Mouse (Mus musculus): ENCODE data around the gene Suclg2.

The Suclg2 gene

GRCm38 (mm10) chr6:95718031-95718968, at the start of gene Suclg2:
Suclg2 (minus strand) TSS chr6:95718800.
- DNase-seq (ENCODE audit: low read depth, low spot score) = peak; percentile 89

- DNase-seq (ENCODE audit: low read depth, low spot score) = no peak
Observed at GRCm38 (mm10) chr6:95766566-95766965, 48.0 kb upstream of the Suclg2 start.

DNA sequence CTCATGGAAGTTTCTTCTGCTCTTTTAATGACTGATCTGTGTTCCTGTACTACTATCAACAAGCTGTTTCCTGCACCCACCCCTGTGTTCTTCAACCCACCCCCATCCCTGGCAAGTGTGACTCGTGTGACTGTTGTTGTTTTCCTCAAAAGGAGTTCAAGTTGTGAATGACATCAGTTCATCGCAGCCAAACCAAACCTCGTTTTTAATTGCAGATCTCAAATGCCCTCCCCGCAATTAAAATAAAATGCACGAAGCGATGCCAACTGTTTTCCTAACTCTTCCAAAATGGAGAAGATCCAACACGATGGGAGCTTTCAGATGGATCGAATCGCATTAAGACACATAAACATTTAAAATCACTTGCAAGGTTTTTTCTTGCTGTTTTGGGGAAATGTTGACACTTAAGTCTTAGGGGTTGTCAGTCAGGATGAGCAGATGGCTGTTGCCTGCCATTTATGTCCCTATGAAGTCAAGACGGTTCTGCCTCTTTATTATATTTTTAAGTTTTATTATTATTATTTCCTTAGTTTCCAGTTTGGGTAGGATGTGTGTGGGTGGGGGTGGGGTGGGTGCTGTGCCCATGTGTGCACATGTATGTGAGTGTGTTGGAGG, 41.1 kb upstream of the Suclg2 start:
- no peak for DNase-seq (ENCODE audit: low read depth, low spot score)

DNA sequence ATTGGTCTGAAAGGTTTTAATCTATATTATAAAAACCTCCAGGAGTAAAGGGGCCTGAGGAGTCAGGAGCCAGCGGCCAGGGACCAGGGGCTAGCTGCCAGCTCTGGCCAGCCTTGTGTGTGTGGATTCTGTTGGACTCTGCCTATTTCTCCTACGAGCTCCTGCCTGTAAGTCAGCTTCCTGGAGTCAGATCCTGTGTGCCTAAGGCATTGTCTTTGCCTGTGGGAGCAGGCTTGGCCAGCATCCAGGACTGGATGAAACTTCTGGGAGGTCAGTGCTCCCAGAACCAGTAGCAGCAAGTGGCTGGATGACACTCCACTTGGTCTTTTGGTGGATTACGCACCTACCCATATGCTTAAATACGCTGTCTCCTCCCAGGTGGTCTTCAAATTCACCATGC, 23.8 kb upstream of the Suclg2 start:
- DNase-seq (ENCODE audit: low read depth, low spot score) = no peak

DNA sequence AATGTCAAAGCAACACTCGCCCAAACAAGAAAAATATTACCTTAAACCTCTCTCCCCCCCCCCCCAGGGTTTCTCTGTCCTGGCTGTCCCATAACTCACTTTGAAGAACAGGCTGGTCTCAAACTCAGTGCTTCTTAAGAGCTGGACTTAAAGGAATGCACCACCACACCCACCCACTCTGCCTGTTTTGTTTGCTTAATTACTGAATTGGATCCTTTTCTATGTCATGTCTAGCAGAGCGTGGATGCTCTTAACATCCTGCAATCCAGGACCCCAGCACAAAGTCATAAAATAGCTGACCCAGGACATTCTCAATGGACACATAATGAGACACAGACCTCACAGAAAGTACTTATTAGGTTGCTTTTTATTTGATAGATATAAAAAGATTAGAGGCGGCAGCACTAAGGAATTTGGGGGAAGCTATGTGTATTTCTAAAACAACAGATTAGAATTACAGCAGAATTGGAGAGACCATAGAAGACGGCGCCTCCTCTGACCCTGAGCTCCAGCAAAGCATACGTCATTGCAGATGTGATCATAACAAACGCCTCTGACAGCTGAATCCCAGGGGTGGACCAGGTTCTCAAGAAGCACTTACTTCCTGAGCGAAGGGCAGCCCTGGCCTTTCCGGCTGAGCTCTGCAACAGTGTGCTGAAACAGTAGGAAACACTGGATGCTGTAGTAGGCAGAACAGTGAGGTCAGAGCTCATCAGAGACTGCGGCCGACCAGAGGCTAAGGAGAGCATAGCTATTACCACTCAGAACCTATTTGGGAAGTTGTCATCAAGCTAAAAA, 13.2 kb upstream of the Suclg2 start:
- peak; percentile 62 for DNase-seq (ENCODE audit: low read depth, low spot score)

DNA sequence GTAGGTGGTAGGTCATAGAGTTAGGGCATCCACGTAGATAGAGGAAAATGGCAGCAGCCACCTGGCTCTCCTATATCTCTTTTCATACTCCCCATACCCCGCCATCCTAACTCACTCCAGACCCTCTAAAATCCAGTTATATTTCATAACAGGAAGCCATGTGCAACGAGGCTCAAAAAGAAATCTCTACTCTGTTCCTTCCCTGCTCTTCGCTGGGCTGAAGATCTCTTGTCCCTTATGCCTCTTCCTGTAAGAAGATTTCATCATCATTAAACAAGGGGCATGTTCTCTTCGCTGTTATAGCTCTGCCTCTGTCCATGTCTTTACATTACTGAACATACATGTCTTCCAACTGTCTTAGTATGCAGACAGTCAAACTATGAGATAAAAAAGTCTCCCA, 10.8 kb upstream of the Suclg2 start:
- DNase-seq (ENCODE audit: low read depth, low spot score) = no peak

DNA sequence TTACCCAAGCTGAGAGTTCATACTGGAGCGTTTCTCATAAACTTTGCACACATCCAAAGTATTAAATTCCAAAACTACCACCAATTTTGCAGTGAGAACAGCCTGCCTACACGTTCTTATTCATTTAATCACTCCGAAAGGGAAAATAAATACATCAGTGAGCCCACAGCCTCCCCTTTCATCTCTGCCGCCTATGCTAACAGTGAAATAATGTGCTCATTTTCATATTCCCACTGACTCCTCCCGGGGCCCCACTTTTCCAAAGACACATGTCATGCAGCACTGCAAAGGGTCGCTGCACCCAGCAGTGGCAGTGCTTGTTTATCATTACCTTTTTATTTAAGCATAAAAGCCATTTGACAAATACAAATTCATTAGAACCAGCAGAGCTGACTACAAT, 6.7 kb upstream of the Suclg2 start:
- DNase-seq (ENCODE audit: low read depth, low spot score) = no peak

- no peak for DNase-seq (ENCODE audit: low read depth, low spot score)
Observed at GRCm38 (mm10) chr6:95723361-95723760, 4.8 kb upstream of the Suclg2 start.

DNA sequence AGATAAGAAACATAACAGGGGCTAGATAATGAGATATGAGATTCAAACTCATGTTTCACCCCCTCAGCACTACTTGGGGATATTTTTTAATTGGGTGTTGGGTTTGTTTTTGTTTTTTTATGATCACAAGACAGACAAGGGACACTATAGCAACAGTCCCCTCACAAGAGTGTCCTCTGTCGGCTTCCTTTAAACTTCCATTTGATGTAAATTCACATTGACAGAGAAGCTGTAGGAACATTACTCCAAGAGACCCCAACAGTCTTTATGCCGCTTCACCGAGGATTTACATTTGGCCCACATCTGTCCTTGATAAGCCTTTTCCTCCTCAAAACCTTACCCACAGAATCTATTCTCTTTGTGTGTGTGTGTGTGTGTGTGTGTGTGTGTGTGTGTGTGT, 1.2 kb upstream of the Suclg2 start:
- DNase-seq (ENCODE audit: low read depth, low spot score) = no peak

- DNase-seq (ENCODE audit: low read depth, low spot score) = no peak
Observed at GRCm38 (mm10) chr6:95718969-95719333, 351 bp upstream of the Suclg2 start.

GRCm38 (mm10) chr6:95717071-95717470, 1.5 kb downstream of the Suclg2 start:
- no peak for DNase-seq (ENCODE audit: low read depth, low spot score)

DNA sequence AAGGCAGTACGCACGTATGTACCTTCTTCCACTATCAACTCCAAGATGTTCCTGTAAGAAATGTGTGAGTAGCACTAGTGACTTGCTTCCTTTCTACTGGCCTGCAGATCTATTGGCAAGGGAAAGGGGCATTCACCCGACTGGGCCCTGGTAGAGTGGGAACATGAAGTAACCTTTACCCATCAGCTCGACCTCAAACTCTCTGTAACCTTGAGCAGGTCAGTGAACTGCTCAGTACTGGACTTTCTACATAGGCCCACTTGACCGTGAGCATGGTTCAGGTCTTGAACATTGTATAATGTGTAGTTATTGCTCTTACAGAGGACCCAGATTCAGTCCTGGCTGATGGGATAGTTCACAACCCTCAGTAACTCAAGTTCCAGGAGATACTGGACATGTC, 2.1 kb downstream of the Suclg2 start:
- DNase-seq (ENCODE audit: low read depth, low spot score) = no peak

- DNase-seq (ENCODE audit: low read depth, low spot score) = no peak
Observed at GRCm38 (mm10) chr6:95713245-95713644, 5.4 kb downstream of the Suclg2 start.

GRCm38 (mm10) chr6:95712081-95712480, 6.5 kb downstream of the Suclg2 start:
- DNase-seq (ENCODE audit: low read depth, low spot score) = no peak

DNA sequence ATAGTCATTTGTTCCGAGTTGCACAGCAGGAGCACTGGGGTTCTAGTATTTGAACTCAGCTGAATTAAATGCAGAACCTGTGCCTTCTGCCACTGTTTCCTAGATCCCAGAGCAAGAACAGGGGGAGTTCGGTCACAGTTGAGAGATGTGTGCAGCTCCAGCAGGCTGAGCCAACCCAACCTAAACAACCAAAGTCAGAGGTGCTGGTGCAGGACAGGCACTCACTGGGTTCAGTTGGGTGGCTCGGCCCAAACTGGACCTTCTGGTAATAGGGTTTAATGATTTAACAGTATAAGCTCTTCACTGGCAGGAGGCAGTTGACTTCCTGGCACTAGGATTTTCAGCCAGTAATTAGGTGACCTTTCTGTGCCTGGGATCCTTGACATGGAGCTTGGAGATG, 6.9 kb downstream of the Suclg2 start:
- no peak for DNase-seq (ENCODE audit: low read depth, low spot score)

- DNase-seq (ENCODE audit: low read depth, low spot score) = no peak
Observed at GRCm38 (mm10) chr6:95710886-95711285, 7.7 kb downstream of the Suclg2 start.

- DNase-seq (ENCODE audit: low read depth, low spot score) = no peak
Observed at GRCm38 (mm10) chr6:95709531-95709930, 9.1 kb downstream of the Suclg2 start.

GRCm38 (mm10) chr6:95709106-95709505, 9.5 kb downstream of the Suclg2 start:
- DNase-seq (ENCODE audit: low read depth, low spot score) = no peak

GRCm38 (mm10) chr6:95704626-95705025, 14.0 kb downstream of the Suclg2 start:
- DNase-seq (ENCODE audit: low read depth, low spot score) = no peak

GRCm38 (mm10) chr6:95702200-95702599, 16.4 kb downstream of the Suclg2 start:
- no peak for DNase-seq (ENCODE audit: low read depth, low spot score)

- DNase-seq (ENCODE audit: low read depth, low spot score) = no peak
Observed at GRCm38 (mm10) chr6:95701786-95702185, 16.8 kb downstream of the Suclg2 start.

- DNase-seq (ENCODE audit: low read depth, low spot score) = no peak
Observed at GRCm38 (mm10) chr6:95700981-95701610, 17.5 kb downstream of the Suclg2 start.

Measured in mesoderm, embryonic 11.5 days (tissue).